Mouse (Mus musculus): ENCODE data around the gene Aox1.

GRCm38 (mm10) chr1:58074266-58074665 lies 44.5 kb downstream of the Aox1 start:
- TF ChIP-seq POLR2A (IDR thresholded peaks at IDR 0.05; ENCODE audit: control insufficient read depth, extremely low read depth, insufficient read depth, low read length, poor library complexity) (no peak), CTCF (IDR thresholded peaks at IDR 0.05; ENCODE audit: borderline replicate concordance, control insufficient read depth, extremely low read depth, insufficient read depth, low read length, poor library complexity) (no peak)
